Mouse (Mus musculus) heart, embryonic 14.5 days (tissue): ENCODE data around the gene Unc45a. TPM values are rescaled to one million over a fixed set of nuclear protein-coding genes. Genes with fewer than 3 reads are reported as not detected.

Source experiments
- ATAC-seq: fragments of 200-750 bp; cut with Nextera tagmentation; 2 replicates; pipeline ENCODE4 v1.8.0; 2017; ENCODE audit warnings: low read depth, moderate TSS enrichment; ENCODE audit not compliant: insufficient number of reproducible peaks, insufficient read depth, low FRiP score
- H3K27ac ChIP-seq, 2 experiments: fragments of 200-500 bp in 1 of 2; fragments of 300-500 bp in 1 of 2; sonication (generic) in 1 of 2; replicated peaks in 1 of 2; 2 replicates each; pipeline ENCODE4 v1.5.1; 2012 to 2014; ENCODE audit warnings: low read depth in 2 of 2, low read length in 2 of 2, control low read depth in 1 of 2, mild to moderate bottlenecking in 1 of 2, mixed read lengths in 1 of 2; ENCODE audit not compliant: control insufficient read depth in 1 of 2, insufficient read depth in 1 of 2
- H3K27me3 ChIP-seq: fragments of 300-500 bp; sonication (generic); 2 replicates; pipeline ENCODE4 v1.6.1; 2014; ENCODE audit warnings: mild to moderate bottlenecking, low read length, control low read depth; ENCODE audit not compliant: control insufficient read depth, insufficient read depth
- H3K36me3 ChIP-seq: fragments of 300-500 bp; sonication (generic); 2 replicates; pipeline ENCODE4 v1.6.1; 2014; ENCODE audit warnings: mild to moderate bottlenecking, control low read depth, low read length, mixed read lengths; ENCODE audit not compliant: control insufficient read depth, insufficient read depth
- H3K4me1 ChIP-seq, 2 experiments: fragments of 200-500 bp in 1 of 2; fragments of 300-500 bp in 1 of 2; sonication (generic) in 1 of 2; 2 replicates each; pipeline ENCODE4 v1.6.1; 2012 to 2014; ENCODE audit warnings: low read length in 2 of 2, control low read depth in 1 of 2, mixed read lengths in 1 of 2; ENCODE audit not compliant: control insufficient read depth in 2 of 2, insufficient read depth in 2 of 2
- H3K4me2 ChIP-seq: fragments of 300-500 bp; sonication (generic); 2 replicates; pipeline ENCODE4 v1.6.1; 2014; ENCODE audit warnings: mild to moderate bottlenecking, low read length
- H3K4me3 ChIP-seq, 2 experiments: fragments of 200-500 bp in 1 of 2; fragments of 300-500 bp in 1 of 2; sonication (generic) in 1 of 2; 2 replicates each; pipeline ENCODE4 v1.5.1; 2012 to 2014; ENCODE audit warnings: low read length in 2 of 2, mild to moderate bottlenecking in 2 of 2, control low read depth in 1 of 2, low read depth in 1 of 2, moderate library complexity in 1 of 2; ENCODE audit not compliant: control insufficient read depth in 1 of 2, insufficient read depth in 1 of 2
- H3K9ac ChIP-seq: fragments of 300-500 bp; sonication (generic); 2 replicates; pipeline ENCODE4 v1.6.1; 2014; ENCODE audit warnings: mild to moderate bottlenecking, low read length
- H3K9me3 ChIP-seq: fragments of 300-500 bp; sonication (generic); 2 replicates; pipeline ENCODE4 v1.6.1; 2016; ENCODE audit warnings: low read length, control low read depth; ENCODE audit not compliant: control insufficient read depth
- WGBS: fragments of 180-500 bp; shearing (Covaris S2); extraction: QIAGEN DNeasy Blood & Tissue Kit; methylation state at CpG from one replicate; pipeline ENCODE4 v1.1.7; 2014; 5-methylcytosine and 5-hydroxymethylcytosine counted together
- polyA plus RNA-seq: library from polyadenylated mRNA; unstranded; fragments of >200 nt; fragmentation: Nextera tagmentation; extraction: Ambion mirVana; gene quantifications from 2 replicates; pipeline ENCODE4 v1.2.1, GENCODE M21; 2014

The Unc45a gene
- polyA plus RNA-seq, 1 experiment from 2014 or later, result 12.0 TPM

DNA sequence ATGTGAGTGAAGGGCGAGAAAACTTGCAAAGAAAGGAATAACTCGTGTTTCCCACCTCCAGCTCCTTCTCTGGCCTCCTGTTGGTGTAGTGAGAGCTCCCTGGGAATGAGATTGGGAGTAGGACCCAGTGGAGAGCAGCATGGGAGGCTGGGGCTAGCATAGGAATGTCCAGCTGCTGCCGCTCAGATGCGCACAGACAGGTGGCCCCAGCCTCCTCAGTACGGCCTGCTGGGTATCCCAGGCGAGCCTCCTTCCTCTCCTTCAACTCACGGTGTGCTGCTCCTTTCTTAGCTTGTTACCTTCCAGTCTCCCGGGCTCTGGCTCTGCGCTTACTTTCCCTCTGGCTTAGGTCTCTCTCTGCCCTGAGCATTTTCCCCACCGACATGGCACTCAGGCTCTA, 60.8 kb downstream of the Unc45a start:
- H3K9ac ChIP-seq, result no peak overlapping the region
- H3K27ac ChIP-seq, result no peak overlapping the region
- H3K9me3 ChIP-seq, result peaks cover 3% of the 10 kb centered on the region
- no peak overlapping the region for H3K4me3 ChIP-seq
- peaks cover 90% of the 10 kb centered on the region for H3K36me3 ChIP-seq
- no peaks in the 10 kb centered on the region for H3K4me1 ChIP-seq
- no peak for ATAC-seq
- WGBS, result 81% methylated on average over 10 of the region's 10 CpGs
- H3K4me2 ChIP-seq, result no peak overlapping the region
- H3K27me3 ChIP-seq, result no peaks in the 10 kb centered on the region

GRCm38 (mm10) chr7:80276374-80276773, 64.4 kb downstream of the Unc45a start:
- no peak overlapping the region for H3K27ac ChIP-seq
- H3K4me3 ChIP-seq, result no peak overlapping the region
- ATAC-seq, result no peak
- no peaks in the 10 kb centered on the region for H3K4me1 ChIP-seq
- 96% methylated on average over 4 of the region's 4 CpGs for WGBS
- no peak overlapping the region for H3K9ac ChIP-seq
- peaks cover 11% of the 10 kb centered on the region for H3K9me3 ChIP-seq
- H3K4me2 ChIP-seq, result no peak overlapping the region
- H3K36me3 ChIP-seq, result peaks cover 90% of the 10 kb centered on the region
- H3K27me3 ChIP-seq, result no peaks in the 10 kb centered on the region

Other genes starting within 250 kb of the Unc45a start
- 2,473 and 2,606 TPM in 2 replicates for gene Idh2, start 225.6 kb downstream of the Unc45a start, polyA plus RNA-seq
- 11.8 and 12.4 TPM in 2 replicates for gene Sema4b, start 154.2 kb downstream of the Unc45a start, polyA plus RNA-seq
- gene Cib1, start 108.2 kb downstream of the Unc45a start, polyA plus RNA-seq, result 56.1 and 57.6 TPM in 2 replicates
- gene Gdpgp1, start 108.1 kb downstream of the Unc45a start, polyA plus RNA-seq, result 3.3 and 3.6 TPM in 2 replicates
- 0.62 and 1.6 TPM in 2 replicates for gene Ttll13, start 94.6 kb downstream of the Unc45a start, polyA plus RNA-seq
- gene Ngrn, start 79.8 kb downstream of the Unc45a start, polyA plus RNA-seq, result 41.8 and 42.8 TPM in 2 replicates
- 11.4 and 12.0 TPM in 2 replicates for gene Vps33b, start 71.4 kb downstream of the Unc45a start, polyA plus RNA-seq
- 148 and 149 TPM in 2 replicates for gene Prc1, start 46.6 kb downstream of the Unc45a start, polyA plus RNA-seq
- 7.6 and 7.8 TPM in 2 replicates for gene Rccd1, start 16.6 kb downstream of the Unc45a start, polyA plus RNA-seq
- 18.2 and 23.1 TPM in 2 replicates for gene Hddc3, start 2.1 kb upstream of the Unc45a start, polyA plus RNA-seq
- gene Man2a2, start 30.4 kb upstream of the Unc45a start, polyA plus RNA-seq, result 15.9 and 19.5 TPM in 2 replicates
- 12.3 and 13.5 TPM in 2 replicates for gene Fes, start 46.9 kb upstream of the Unc45a start, polyA plus RNA-seq
- gene Furin, start 64.4 kb upstream of the Unc45a start, polyA plus RNA-seq, result 17.9 and 25.2 TPM in 2 replicates
- gene Blm, start 194.1 kb upstream of the Unc45a start, polyA plus RNA-seq, result 16.3 and 16.5 TPM in 2 replicates